Mouse (Mus musculus) ES-E14 (cell line): ENCODE data around the gene Arsb.

Source experiments
- CHD2 ChIP-seq: IDR thresholded peaks from 2 replicates; pipeline ENCODE4 v1.6.1; 2014; ENCODE audit warnings: mild to moderate bottlenecking, low read depth, low read length, inconsistent platforms
- HCFC1 ChIP-seq: IDR thresholded peaks from 2 replicates; pipeline ENCODE4 v1.6.1; 2012; ENCODE audit warnings: low read length, inconsistent platforms, borderline replicate concordance; ENCODE audit not compliant: insufficient read depth
- MAFK ChIP-seq: IDR thresholded peaks from 2 replicates; pipeline ENCODE4 v1.6.1; 2014; ENCODE audit warnings: mild to moderate bottlenecking, low read depth, low read length, inconsistent platforms; ENCODE audit not compliant: insufficient read depth
- ZNF384 ChIP-seq: IDR thresholded peaks from 2 replicates; pipeline ENCODE4 v1.6.1; 2012; ENCODE audit warnings: low read depth, low read length, inconsistent platforms

DNA sequence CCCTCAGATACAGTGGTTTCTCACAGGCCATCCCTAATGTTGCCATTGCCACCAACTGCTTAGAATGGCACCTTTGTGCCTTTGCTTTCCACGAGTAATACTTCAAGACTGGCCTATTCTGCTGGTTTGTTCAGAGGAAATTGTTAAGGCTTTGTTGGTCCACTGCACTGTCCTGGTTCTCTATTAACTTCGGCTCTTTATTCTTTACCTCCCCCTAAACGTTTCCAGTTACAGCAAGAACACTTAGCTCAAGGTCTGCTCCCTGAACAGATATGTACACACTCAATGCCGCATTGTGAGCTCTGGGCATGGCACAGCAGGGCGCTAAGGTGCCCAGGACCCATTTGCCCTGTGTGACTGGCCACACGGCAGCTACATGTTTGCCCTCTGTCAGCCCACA, 119.8 kb downstream of the Arsb start:
- TF ChIP-seq HCFC1 (no peak), ZNF384 (no peak), MAFK (no peak), CHD2 (no peak)
